Mouse (Mus musculus): ENCODE data around the gene Sh2b3. TPM values are rescaled to one million over a fixed set of nuclear protein-coding genes. Genes with fewer than 3 reads are reported as not detected.
A peak's percentile ranks its signal among the peaks of the same experiment; 100 is the strongest.
"Not testable (repeated sequence)": the region's sequence is repeated elsewhere in the genome, so short reads cannot be mapped to it uniquely, and the experiment has no call there.

Sh2b3 gene
- polyA plus RNA-seq, 1 experiment from 2014 or later = 16.8 TPM

DNA sequence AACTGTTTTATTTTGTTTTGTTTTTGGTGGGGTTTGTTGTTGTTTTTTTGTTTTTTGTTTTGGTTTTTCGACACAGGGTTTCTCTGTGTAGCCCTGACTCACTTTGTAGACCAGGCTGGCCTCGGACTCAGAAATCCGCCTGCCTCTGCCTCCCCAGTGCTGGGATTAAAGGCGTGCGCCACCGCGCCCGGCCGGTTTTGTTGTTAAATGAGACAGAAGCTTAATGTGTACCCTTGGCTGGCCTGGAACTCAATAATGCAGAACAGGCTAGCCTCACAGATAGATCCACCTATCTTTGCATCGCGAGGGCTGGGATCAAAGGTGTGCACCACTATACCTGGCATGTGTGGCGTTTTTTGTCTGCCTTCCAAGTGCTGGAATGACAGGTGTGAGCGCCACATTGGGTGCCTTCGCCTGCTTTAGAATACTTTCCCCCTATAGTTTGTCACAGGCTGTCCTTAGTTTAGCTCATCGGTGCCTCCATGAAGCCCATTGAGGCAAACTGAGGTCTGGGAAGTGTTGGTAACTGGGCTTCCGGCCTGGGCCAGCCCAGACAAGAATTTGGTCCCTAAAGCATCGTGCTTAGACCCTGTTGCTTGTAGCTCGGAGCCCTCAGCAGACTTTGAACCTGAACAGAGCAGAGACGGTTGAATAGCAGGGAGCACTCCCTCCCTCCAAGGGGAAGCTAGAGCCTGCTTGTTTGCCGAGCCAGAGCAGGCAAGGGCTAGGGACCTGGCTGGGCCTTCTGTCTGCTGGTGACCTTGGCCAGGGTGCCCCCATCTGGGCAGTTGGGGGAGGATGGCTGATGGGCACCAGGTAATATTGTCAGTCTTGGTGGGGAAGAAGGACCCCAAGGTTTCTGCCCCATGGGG, 12.3 kb upstream of the Sh2b3 start:
- Histone ChIP-seq H3K9me3 (replicated peaks; ENCODE audit: control insufficient read depth, low read length) (no peaks in the 10 kb centered on the region), H3K36me3 (ENCODE audit: control insufficient read depth, insufficient read depth, low read length) (peaks cover 8% of the 10 kb centered on the region), H3K4me1 (ENCODE audit: control insufficient read depth, insufficient read depth, low read length) (peaks cover 24% of the 10 kb centered on the region), H3K4me2 (peak overlapping the region; percentile 82), H3K9ac (ENCODE audit: low read depth, low read length) (peak overlapping the region; percentile 90), H3K4me3 (ENCODE audit: low read depth, low read length) (peak overlapping the region; percentile 86), H3K27me3 (ENCODE audit: control insufficient read depth, insufficient read depth, low read length) (peaks cover 3% of the 10 kb centered on the region; the same call in 1 of the 2 replicates), H3K27ac (ENCODE audit: low read depth, low read length) (no peak overlapping the region)
- ATAC-seq (replicated peaks; ENCODE audit: insufficient number of reproducible peaks, low FRiP score, low TSS enrichment) = no peak
- WGBS (ENCODE audit: insufficient replicate concordance) = 41% methylated on average over 20 of the region's 20 CpGs

- ATAC-seq (replicated peaks; ENCODE audit: insufficient number of reproducible peaks, low FRiP score, low TSS enrichment) = peak; percentile 86
- H3K4me1 ChIP-seq (ENCODE audit: control insufficient read depth, insufficient read depth, low read length) = peaks cover 24% of the 10 kb centered on the region
- H3K27me3 ChIP-seq (ENCODE audit: control insufficient read depth, insufficient read depth, low read length) = peaks cover 9% of the 10 kb centered on the region
- H3K36me3 ChIP-seq (ENCODE audit: control insufficient read depth, insufficient read depth, low read length) = peaks cover 8% of the 10 kb centered on the region
- peak within 1 kb of the TSS; percentile 86 for H3K4me3 ChIP-seq (ENCODE audit: low read depth, low read length)
- H3K4me2 ChIP-seq = peak within 1 kb of the TSS; percentile 82
- H3K9me3 ChIP-seq (replicated peaks; ENCODE audit: control insufficient read depth, low read length) = no peaks in the 10 kb centered on the region
- H3K9ac ChIP-seq (ENCODE audit: low read depth, low read length) = peak within 1 kb of the TSS; percentile 90
- WGBS (ENCODE audit: insufficient replicate concordance) = under 1% methylated on average over 35 of the region's 42 CpGs
- H3K27ac ChIP-seq (ENCODE audit: low read depth, low read length) = peak within 1 kb of the TSS; percentile 78
These were observed 11.3 kb upstream of the Sh2b3 start, which contains the start of gene Pheta1 for GRCm38 (mm10) chr5:121848743-121849142. TSS of gene Pheta1 (plus strand) at chr5:121848984.

DNA sequence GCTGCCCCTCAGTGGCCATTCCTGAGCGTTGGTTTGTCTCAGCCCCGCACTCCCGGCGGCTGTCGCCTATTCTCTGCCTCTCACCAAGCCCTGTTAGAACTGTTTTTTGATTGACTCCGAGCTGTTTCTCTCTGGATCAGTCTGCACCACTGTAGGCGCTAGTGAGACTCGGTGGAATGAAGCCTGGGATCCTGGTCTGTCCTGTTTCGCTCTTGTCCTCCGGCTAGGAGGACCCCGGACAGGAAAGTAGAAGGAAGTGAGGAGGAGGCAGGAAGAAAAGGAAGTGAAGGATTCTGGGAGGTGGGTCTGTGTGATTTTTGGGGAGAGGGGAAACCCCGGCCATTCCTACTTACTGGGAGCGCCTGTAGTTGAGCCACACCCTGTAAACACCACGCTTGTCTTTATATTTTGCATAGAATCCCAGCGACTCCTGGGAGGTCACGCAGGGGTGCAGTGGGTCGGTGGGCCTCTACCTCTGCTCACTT, 10.6 kb upstream of the Sh2b3 start:
- H3K4me1 ChIP-seq (ENCODE audit: control insufficient read depth, insufficient read depth, low read length) = peaks cover 29% of the 10 kb centered on the region
- no peaks in the 10 kb centered on the region for H3K9me3 ChIP-seq (replicated peaks; ENCODE audit: control insufficient read depth, low read length)
- peaks cover 7% of the 10 kb centered on the region for H3K36me3 ChIP-seq (ENCODE audit: control insufficient read depth, insufficient read depth, low read length)
- H3K4me3 ChIP-seq (ENCODE audit: low read depth, low read length) = peak overlapping the region; percentile 86
- H3K9ac ChIP-seq (ENCODE audit: low read depth, low read length) = peak overlapping the region; percentile 76
- H3K27ac ChIP-seq (ENCODE audit: low read depth, low read length) = peak overlapping the region; percentile 78
- ATAC-seq (replicated peaks; ENCODE audit: insufficient number of reproducible peaks, low FRiP score, low TSS enrichment) = no peak
- WGBS (ENCODE audit: insufficient replicate concordance) = 2% methylated on average over 17 of the region's 17 CpGs
- H3K4me2 ChIP-seq = peak overlapping the region; percentile 82
- peaks cover 15% of the 10 kb centered on the region for H3K27me3 ChIP-seq (ENCODE audit: control insufficient read depth, insufficient read depth, low read length)

- not testable (repeated sequence) for H3K4me2 ChIP-seq; ATAC-seq (replicated peaks; ENCODE audit: insufficient number of reproducible peaks, low FRiP score, low TSS enrichment); H3K9ac ChIP-seq (ENCODE audit: low read depth, low read length); H3K36me3 ChIP-seq (ENCODE audit: control insufficient read depth, insufficient read depth, low read length); H3K9me3 ChIP-seq (replicated peaks; ENCODE audit: control insufficient read depth, low read length); H3K4me3 ChIP-seq (ENCODE audit: low read depth, low read length); H3K27ac ChIP-seq (ENCODE audit: low read depth, low read length)
- 72% methylated on average over 3 of the region's 3 CpGs for WGBS (ENCODE audit: insufficient replicate concordance)
- H3K27me3 ChIP-seq (ENCODE audit: control insufficient read depth, insufficient read depth, low read length) = peaks cover 16% of the 10 kb centered on the region
- H3K4me1 ChIP-seq (ENCODE audit: control insufficient read depth, insufficient read depth, low read length) = peaks cover 34% of the 10 kb centered on the region
These were observed 9.8 kb upstream of the Sh2b3 start for GRCm38 (mm10) chr5:121847269-121847668.

- H3K4me1 ChIP-seq (ENCODE audit: control insufficient read depth, insufficient read depth, low read length) = peaks cover 33% of the 10 kb centered on the region
- 66% methylated on average over 11 of the region's 11 CpGs for WGBS (ENCODE audit: insufficient replicate concordance)
- H3K9me3 ChIP-seq (replicated peaks; ENCODE audit: control insufficient read depth, low read length) = no peaks in the 10 kb centered on the region
- no peak overlapping the region for H3K27ac ChIP-seq (ENCODE audit: low read depth, low read length)
- ATAC-seq (replicated peaks; ENCODE audit: insufficient number of reproducible peaks, low FRiP score, low TSS enrichment) = no peak
- H3K9ac ChIP-seq (ENCODE audit: low read depth, low read length) = no peak overlapping the region
- no peak overlapping the region for H3K4me2 ChIP-seq
- H3K4me3 ChIP-seq (ENCODE audit: low read depth, low read length) = no peak overlapping the region
- no peaks in the 10 kb centered on the region; the same call in 1 of the 2 replicates for H3K36me3 ChIP-seq (ENCODE audit: control insufficient read depth, insufficient read depth, low read length)
- H3K27me3 ChIP-seq (ENCODE audit: control insufficient read depth, insufficient read depth, low read length) = peaks cover 16% of the 10 kb centered on the region
These were observed 8.9 kb upstream of the Sh2b3 start for GRCm38 (mm10) chr5:121846322-121846721.

DNA sequence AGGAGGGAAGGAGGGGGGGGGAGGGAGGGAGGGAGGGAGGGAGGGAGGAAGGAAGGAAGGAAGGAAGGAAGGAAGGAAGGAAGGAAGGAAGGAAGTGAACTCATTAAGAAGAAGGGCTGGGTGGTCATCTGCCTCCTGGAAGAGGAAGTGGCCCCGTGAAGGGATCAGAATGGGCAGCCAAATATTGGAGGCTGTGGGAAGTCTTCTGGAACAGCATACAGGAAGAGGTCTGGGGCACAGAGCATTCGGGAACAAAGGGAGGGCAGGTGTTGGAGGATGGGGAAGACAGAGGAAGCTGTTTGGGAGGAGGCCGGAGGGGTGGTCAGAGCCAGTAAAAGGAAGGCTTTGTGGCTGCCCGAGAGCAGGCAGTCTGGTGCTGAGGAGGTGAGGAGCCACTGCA, 7.9 kb upstream of the Sh2b3 start:
- ATAC-seq (replicated peaks; ENCODE audit: insufficient number of reproducible peaks, low FRiP score, low TSS enrichment) = no peak
- Histone ChIP-seq H3K9me3 (replicated peaks; ENCODE audit: control insufficient read depth, low read length) (no peaks in the 10 kb centered on the region), H3K27ac (ENCODE audit: low read depth, low read length) (no peak overlapping the region), H3K4me3 (ENCODE audit: low read depth, low read length) (no peak overlapping the region), H3K4me2 (0 out of 2 replicates have a peak overlapping the region, but pooled peaks have one; percentile 16), H3K27me3 (ENCODE audit: control insufficient read depth, insufficient read depth, low read length) (peaks cover 16% of the 10 kb centered on the region), H3K4me1 (ENCODE audit: control insufficient read depth, insufficient read depth, low read length) (peaks cover 28% of the 10 kb centered on the region), H3K9ac (ENCODE audit: low read depth, low read length) (no peak overlapping the region), H3K36me3 (ENCODE audit: control insufficient read depth, insufficient read depth, low read length) (no peaks in the 10 kb centered on the region; the same call in 1 of the 2 replicates)
- 23% methylated on average over 4 of the region's 4 CpGs for WGBS (ENCODE audit: insufficient replicate concordance)

DNA sequence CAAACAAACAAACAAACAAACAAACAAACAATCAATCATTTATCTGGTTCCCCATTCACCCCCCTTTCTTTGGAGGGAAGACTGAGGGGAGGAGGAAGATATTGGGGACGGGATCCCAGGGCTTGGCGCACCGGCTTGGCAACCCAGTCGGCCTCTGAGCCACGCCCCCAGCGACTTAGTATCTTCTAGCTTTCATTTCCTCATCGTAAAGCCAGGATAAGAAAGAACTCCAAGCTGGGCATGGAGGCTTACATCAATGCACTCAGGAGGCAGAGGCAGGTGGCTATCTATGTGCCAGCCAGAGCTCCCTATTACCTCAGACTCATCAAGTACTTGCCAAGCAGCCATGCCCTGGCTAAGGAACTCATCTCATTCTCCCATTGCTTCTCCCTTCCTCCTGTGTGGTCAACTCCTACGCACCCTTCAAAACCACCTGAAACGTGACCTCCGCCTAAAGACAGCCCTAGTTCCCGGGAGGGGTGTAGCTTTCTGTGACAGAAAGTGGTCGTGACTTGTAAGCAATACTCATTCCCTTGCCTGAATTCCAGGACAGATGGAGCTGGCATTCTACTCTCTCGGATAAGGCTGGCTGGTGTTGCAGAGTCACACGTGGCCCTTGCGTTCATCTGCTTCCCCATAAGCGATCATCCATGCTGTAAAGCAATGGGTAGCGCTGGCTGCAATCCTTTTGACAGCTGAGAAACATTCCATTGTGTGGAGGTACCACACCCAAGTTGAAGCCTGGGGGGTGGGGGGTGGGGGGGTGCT, 5.9 kb upstream of the Sh2b3 start:
- Histone ChIP-seq H3K4me3 (ENCODE audit: low read depth, low read length) (peak overlapping the region; percentile 51), H3K27me3 (ENCODE audit: control insufficient read depth, insufficient read depth, low read length) (peaks cover 16% of the 10 kb centered on the region), H3K4me1 (ENCODE audit: control insufficient read depth, insufficient read depth, low read length) (peaks cover 23% of the 10 kb centered on the region), H3K9ac (ENCODE audit: low read depth, low read length) (no peak overlapping the region; the same call in 1 of the 2 replicates), H3K4me2 (peak overlapping the region; percentile 83), H3K27ac (ENCODE audit: low read depth, low read length) (no peak overlapping the region), H3K9me3 (replicated peaks; ENCODE audit: control insufficient read depth, low read length) (no peaks in the 10 kb centered on the region), H3K36me3 (ENCODE audit: control insufficient read depth, insufficient read depth, low read length) (no peaks in the 10 kb centered on the region; the same call in 1 of the 2 replicates)
- 15% methylated on average over 17 of the region's 17 CpGs for WGBS (ENCODE audit: insufficient replicate concordance)
- no peak for ATAC-seq (replicated peaks; ENCODE audit: insufficient number of reproducible peaks, low FRiP score, low TSS enrichment)

DNA sequence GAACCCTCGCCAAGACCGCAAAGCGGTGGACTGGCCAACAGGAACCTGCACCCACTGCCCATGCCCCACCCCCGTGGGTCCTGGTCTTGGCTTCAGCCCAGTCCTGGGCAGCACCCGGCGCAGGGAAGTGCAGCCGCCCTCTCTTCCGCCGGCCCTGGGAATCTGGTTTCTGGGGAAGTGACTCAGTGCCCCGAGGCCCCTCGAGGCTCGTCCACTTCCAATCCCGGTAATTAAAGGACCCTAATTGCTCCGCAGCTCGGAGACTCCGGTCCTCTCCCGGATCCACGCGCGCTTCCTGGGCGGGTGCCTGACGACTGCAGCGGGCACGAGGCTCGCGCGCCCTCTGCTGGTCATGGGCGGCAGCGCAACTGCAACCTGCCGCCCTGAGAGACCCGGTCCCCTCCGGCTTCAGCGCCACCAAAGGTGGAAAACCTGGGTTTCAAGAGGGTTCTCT, 5.2 kb upstream of the Sh2b3 start:
- Histone ChIP-seq H3K27ac (ENCODE audit: low read depth, low read length) (no peak overlapping the region), H3K27me3 (ENCODE audit: control insufficient read depth, insufficient read depth, low read length) (peaks cover 16% of the 10 kb centered on the region), H3K4me3 (ENCODE audit: low read depth, low read length) (peak overlapping the region; percentile 51), H3K4me1 (ENCODE audit: control insufficient read depth, insufficient read depth, low read length) (peaks cover 24% of the 10 kb centered on the region), H3K36me3 (ENCODE audit: control insufficient read depth, insufficient read depth, low read length) (no peaks in the 10 kb centered on the region; the same call in 1 of the 2 replicates), H3K9ac (ENCODE audit: low read depth, low read length) (peak overlapping the region; percentile 66), H3K4me2 (peak overlapping the region; percentile 83), H3K9me3 (replicated peaks; ENCODE audit: control insufficient read depth, low read length) (no peaks in the 10 kb centered on the region)
- no peak; the same call in 1 of the 2 replicates for ATAC-seq (replicated peaks; ENCODE audit: insufficient number of reproducible peaks, low FRiP score, low TSS enrichment)
- WGBS (ENCODE audit: insufficient replicate concordance) = under 1% methylated on average over 33 of the region's 33 CpGs

Measured in heart, embryonic 11.5 days (tissue).